Mouse (Mus musculus) natural killer cell, adult 2 months (primary cell): ENCODE measurements around the gene Dnajb11.

Experiments
- DNase-seq, 2 experiments: peaks; one replicate each; pipeline ENCODE4 v3.0.0; 2022; ENCODE audit warnings: low spot score in 2 of 2

Dnajb11 gene

DNA sequence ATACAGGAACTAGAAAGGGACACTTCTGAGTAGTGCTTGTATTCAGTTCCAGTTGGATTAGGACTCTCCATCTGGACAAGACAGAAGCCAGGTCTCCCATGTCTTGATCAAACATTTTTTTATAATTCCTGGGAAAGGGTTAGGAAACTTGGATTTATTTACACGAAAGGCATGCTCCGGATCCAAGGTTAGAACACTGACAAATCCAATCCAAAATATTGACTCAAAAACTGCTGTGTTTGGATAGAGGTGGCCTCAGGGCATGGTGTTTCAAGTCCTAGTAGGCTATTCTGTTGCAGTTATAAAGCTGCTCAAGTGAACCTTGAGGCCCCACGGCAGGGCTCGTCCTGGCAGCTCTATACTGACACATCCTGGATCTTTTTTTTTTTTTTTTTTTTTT lies 64.8 kb downstream of the Dnajb11 start:
- DNase-seq, result no peak
